Mouse (Mus musculus) c-Kit-positive CD71-negative TER-119-negative erythroid progenitor cells, embryonic 14.5 days (primary cell): ENCODE data around the gene Adarb2.

Experiments used
- DNase-seq: peaks from one replicate; pipeline ENCODE4 v3.0.0-alpha.2; 2013; ENCODE audit warnings: low read depth

Gene Adarb2

GRCm38 (mm10) chr13:8369868-8370387 lies 167.3 kb downstream of the Adarb2 start:
- DNase-seq: no peak

GRCm38 (mm10) chr13:8388541-8388940 lies 185.9 kb downstream of the Adarb2 start:
- DNase-seq: no peak

GRCm38 (mm10) chr13:8400265-8401041 lies 197.8 kb downstream of the Adarb2 start:
- DNase-seq: no peak

GRCm38 (mm10) chr13:8402324-8402873 lies 199.7 kb downstream of the Adarb2 start:
- DNase-seq: no peak

- DNase-seq: no peak
Observed at GRCm38 (mm10) chr13:8406020-8406419, 203.4 kb downstream of the Adarb2 start.

- no peak for DNase-seq
Observed at GRCm38 (mm10) chr13:8410353-8411318, 208.0 kb downstream of the Adarb2 start.

GRCm38 (mm10) chr13:8424019-8424719 lies 221.5 kb downstream of the Adarb2 start:
- DNase-seq: no peak

- no peak for DNase-seq
Observed at GRCm38 (mm10) chr13:8439188-8439835, 236.6 kb downstream of the Adarb2 start.

- DNase-seq: no peak
Observed at GRCm38 (mm10) chr13:8445415-8445814, 242.7 kb downstream of the Adarb2 start.

- DNase-seq: no peak
Observed at GRCm38 (mm10) chr13:8448192-8448879, 245.7 kb downstream of the Adarb2 start.

GRCm38 (mm10) chr13:8451581-8451980 lies 248.9 kb downstream of the Adarb2 start:
- no peak for DNase-seq

GRCm38 (mm10) chr13:8456886-8457285 lies 254.2 kb downstream of the Adarb2 start:
- peak; percentile 32 for DNase-seq

- DNase-seq: no peak
Observed at GRCm38 (mm10) chr13:8457831-8458230, 255.2 kb downstream of the Adarb2 start.

GRCm38 (mm10) chr13:8467591-8468366 lies 265.1 kb downstream of the Adarb2 start:
- no peak for DNase-seq

GRCm38 (mm10) chr13:8476237-8476636 lies 273.6 kb downstream of the Adarb2 start:
- no peak for DNase-seq

GRCm38 (mm10) chr13:8478731-8479130 lies 276.1 kb downstream of the Adarb2 start:
- DNase-seq: no peak

- DNase-seq: no peak
Observed at GRCm38 (mm10) chr13:8479970-8480369, 277.3 kb downstream of the Adarb2 start.

GRCm38 (mm10) chr13:8481347-8481746 lies 278.7 kb downstream of the Adarb2 start:
- no peak for DNase-seq

- no peak for DNase-seq
Observed at GRCm38 (mm10) chr13:8484592-8485272, 282.1 kb downstream of the Adarb2 start.
